Mouse (Mus musculus) liver, embryonic 11.5 days (tissue): ENCODE measurements around the gene Mtif2. TPM values are rescaled to one million over a fixed set of nuclear protein-coding genes. Genes with fewer than 3 reads are reported as not detected.
"Not testable (repeated sequence)": the region's sequence is repeated elsewhere in the genome, so short reads cannot be mapped to it uniquely, and the experiment has no call there.

ENCODE experiments used
- ATAC-seq: fragments of 200-750 bp; cut with Nextera tagmentation; replicated peaks from 2 replicates; pipeline ENCODE4 v1.8.0; 2017; ENCODE audit warnings: moderate number of reproducible peaks, mild to moderate bottlenecking, moderate TSS enrichment, moderate library complexity; ENCODE audit not compliant: low FRiP score
- DNase-seq: peaks from one replicate; pipeline ENCODE4 v3.0.0-alpha.2; 2017; ENCODE audit warnings: low spot score
- H3K27ac ChIP-seq: fragments of 300-500 bp; sonication (generic); 2 replicates; pipeline ENCODE4 v1.5.1; 2014; ENCODE audit warnings: mild to moderate bottlenecking, low read depth, low read length, control low read depth
- H3K27me3 ChIP-seq: fragments of 300-500 bp; sonication (generic); replicated peaks from 2 replicates; pipeline ENCODE4 v1.6.1; 2014; ENCODE audit warnings: low read length, mixed read lengths; ENCODE audit not compliant: control insufficient read depth, insufficient read depth
- H3K36me3 ChIP-seq: fragments of 300-500 bp; sonication (generic); 2 replicates; pipeline ENCODE4 v1.6.1; 2014; ENCODE audit warnings: mild to moderate bottlenecking, low read length, moderate library complexity, mixed read lengths; ENCODE audit not compliant: control insufficient read depth, insufficient read depth
- H3K4me1 ChIP-seq: fragments of 300-500 bp; sonication (generic); replicated peaks from 2 replicates; pipeline ENCODE4 v1.6.1; 2014; ENCODE audit warnings: low read length, mixed read lengths; ENCODE audit not compliant: control insufficient read depth, insufficient read depth
- H3K4me2 ChIP-seq: fragments of 300-500 bp; sonication (generic); 2 replicates; pipeline ENCODE4 v1.6.1; 2014; ENCODE audit warnings: mild to moderate bottlenecking, control low read depth, moderate library complexity
- H3K4me3 ChIP-seq: fragments of 300-500 bp; sonication (generic); 2 replicates; pipeline ENCODE4 v1.5.1; 2014; ENCODE audit warnings: low read depth, low read length, control low read depth
- H3K9ac ChIP-seq: fragments of 300-500 bp; sonication (generic); 2 replicates; pipeline ENCODE4 v1.6.1; 2014; ENCODE audit warnings: low read depth, low read length, control low read depth
- H3K9me3 ChIP-seq: fragments of 300-500 bp; sonication (generic); 2 replicates; pipeline ENCODE4 v1.6.1; 2016; ENCODE audit warnings: low read length, inconsistent platforms, mixed read lengths; ENCODE audit not compliant: control insufficient read depth
- WGBS: fragments of 180-500 bp; shearing (Covaris S2); extraction: QIAGEN DNeasy Blood & Tissue Kit; methylation state at CpG from one replicate; pipeline ENCODE4 v1.1.7; 2014; 5-methylcytosine and 5-hydroxymethylcytosine counted together
- polyA plus RNA-seq: library from polyadenylated mRNA; unstranded; fragments of >200 nt; fragmentation: Nextera tagmentation; extraction: Ambion mirVana; gene quantifications from 2 replicates; pipeline ENCODE4 v1.2.1, GENCODE M21; 2014

Gene Mtif2
- polyA plus RNA-seq, 1 experiment from 2014 or later: 44.7 TPM

- ATAC-seq (0 out of 2 replicates have a peak, but pooled peaks have one; percentile 0), DNase-seq (no peak)
- Histone ChIP-seq H3K27me3 (no peaks in the 10 kb centered on the region), H3K4me1 (peaks cover 5% of the 10 kb centered on the region; the same call in 1 of the 2 replicates), H3K4me3 (peak overlapping the region; percentile 74), H3K9me3 (no peaks in the 10 kb centered on the region), H3K36me3 (peaks cover 4% of the 10 kb centered on the region; the same call in 1 of the 2 replicates), H3K27ac (peak overlapping the region; percentile 71), H3K9ac (peak overlapping the region; percentile 86), H3K4me2 (peak overlapping the region; percentile 67)
- WGBS: 12% methylated on average over 10 of the region's 10 CpGs
These were observed 11.9 kb upstream of the Mtif2 start for GRCm38 (mm10) chr11:29514325-29514681.

GRCm38 (mm10) chr11:29514682-29515412 lies 11.4 kb upstream of the Mtif2 start, which contains the start of gene Prorsd1:
Prorsd1 (minus strand) TSS chr11:29515033.
- H3K27ac ChIP-seq: peak within 1 kb of the TSS; percentile 71
- peaks cover 4% of the 10 kb centered on the region; the same call in 1 of the 2 replicates for H3K36me3 ChIP-seq
- WGBS: 2% methylated on average over 40 of the region's 40 CpGs
- H3K27me3 ChIP-seq: no peaks in the 10 kb centered on the region
- no peaks in the 10 kb centered on the region for H3K9me3 ChIP-seq
- H3K9ac ChIP-seq: peak within 1 kb of the TSS; percentile 86
- ATAC-seq (peak; percentile 99), DNase-seq (peak; percentile 93)
- peak within 1 kb of the TSS; percentile 67 for H3K4me2 ChIP-seq
- H3K4me3 ChIP-seq: peak within 1 kb of the TSS; percentile 74
- peaks cover 5% of the 10 kb centered on the region; the same call in 1 of the 2 replicates for H3K4me1 ChIP-seq

GRCm38 (mm10) chr11:29538201-29538600 lies 12.0 kb downstream of the Mtif2 start:
- H3K4me3 ChIP-seq: no peak overlapping the region
- no peak overlapping the region for H3K27ac ChIP-seq
- H3K27me3 ChIP-seq: no peaks in the 10 kb centered on the region
- H3K4me1 ChIP-seq: no peaks in the 10 kb centered on the region
- ATAC-seq: no peak
- peaks cover 33% of the 10 kb centered on the region for H3K36me3 ChIP-seq
- H3K9ac ChIP-seq: no peak overlapping the region
- no peak overlapping the region for H3K4me2 ChIP-seq
- no peak for DNase-seq
- WGBS: 97% methylated on average over 1 of the region's 1 CpGs
- H3K9me3 ChIP-seq: no peaks in the 10 kb centered on the region

GRCm38 (mm10) chr11:29544225-29544945 lies 18.2 kb downstream of the Mtif2 start:
- Histone ChIP-seq H3K27me3 (no peaks in the 10 kb centered on the region), H3K4me1 (peaks cover 6% of the 10 kb centered on the region), H3K36me3 (peaks cover 34% of the 10 kb centered on the region), H3K27ac (no peak overlapping the region), H3K4me3 (no peak overlapping the region), H3K4me2 (no peak overlapping the region), H3K9ac (no peak overlapping the region), H3K9me3 (no peaks in the 10 kb centered on the region)
- no peak for DNase-seq
- WGBS: 86% methylated on average over 3 of the region's 3 CpGs
- no peak for ATAC-seq

- not testable (repeated sequence) for DNase-seq, H3K4me2 ChIP-seq, ATAC-seq, H3K27ac ChIP-seq, H3K9me3 ChIP-seq, H3K9ac ChIP-seq, H3K27me3 ChIP-seq, H3K4me1 ChIP-seq
- 0 out of 2 replicates have a peak overlapping the region, but pooled peaks have one; percentile 62 for H3K4me3 ChIP-seq
- 80% methylated on average over 4 of the region's 4 CpGs for WGBS
- peaks cover 33% of the 10 kb centered on the region for H3K36me3 ChIP-seq
These were observed 19.0 kb downstream of the Mtif2 start for GRCm38 (mm10) chr11:29545150-29545752.

- peak overlapping the region; percentile 90 for H3K9ac ChIP-seq
- not testable (repeated sequence) for H3K4me1 ChIP-seq, H3K9me3 ChIP-seq, ATAC-seq, DNase-seq, H3K27me3 ChIP-seq
- peaks cover 29% of the 10 kb centered on the region for H3K36me3 ChIP-seq
- WGBS: 64% methylated on average over 2 of the region's 2 CpGs
- peak overlapping the region; percentile 86 for H3K4me2 ChIP-seq
- peak overlapping the region; percentile 87 for H3K27ac ChIP-seq
- peak overlapping the region; percentile 62 for H3K4me3 ChIP-seq
These were observed 20.1 kb downstream of the Mtif2 start for GRCm38 (mm10) chr11:29546297-29546696.

GRCm38 (mm10) chr11:29546762-29547161 lies 20.6 kb downstream of the Mtif2 start:
- Histone ChIP-seq H3K4me3 (peak overlapping the region; percentile 62), H3K9me3 (no peaks in the 10 kb centered on the region), H3K36me3 (peaks cover 25% of the 10 kb centered on the region), H3K27me3 (no peaks in the 10 kb centered on the region), H3K27ac (peak overlapping the region; percentile 87), H3K4me2 (peak overlapping the region; percentile 86), H3K9ac (peak overlapping the region; percentile 90), H3K4me1 (peaks cover 6% of the 10 kb centered on the region)
- ATAC-seq: no peak
- DNase-seq: no peak
- 8% methylated on average over 2 of the region's 2 CpGs for WGBS

- H3K27ac ChIP-seq: peak overlapping the region; percentile 87
- no peak for DNase-seq
- peak overlapping the region; percentile 90 for H3K9ac ChIP-seq
- H3K27me3 ChIP-seq: no peaks in the 10 kb centered on the region
- peaks cover 6% of the 10 kb centered on the region for H3K4me1 ChIP-seq
- H3K36me3 ChIP-seq: peaks cover 23% of the 10 kb centered on the region
- H3K4me2 ChIP-seq: peak overlapping the region; percentile 86
- H3K9me3 ChIP-seq: no peaks in the 10 kb centered on the region
- H3K4me3 ChIP-seq: peak overlapping the region; percentile 62
- ATAC-seq: peak; percentile 25
- WGBS: under 1% methylated on average over 27 of the region's 27 CpGs
These were observed 21.1 kb downstream of the Mtif2 start for GRCm38 (mm10) chr11:29547249-29547751.
